Mouse (Mus musculus): ENCODE data around the gene Gm44502.

DNA sequence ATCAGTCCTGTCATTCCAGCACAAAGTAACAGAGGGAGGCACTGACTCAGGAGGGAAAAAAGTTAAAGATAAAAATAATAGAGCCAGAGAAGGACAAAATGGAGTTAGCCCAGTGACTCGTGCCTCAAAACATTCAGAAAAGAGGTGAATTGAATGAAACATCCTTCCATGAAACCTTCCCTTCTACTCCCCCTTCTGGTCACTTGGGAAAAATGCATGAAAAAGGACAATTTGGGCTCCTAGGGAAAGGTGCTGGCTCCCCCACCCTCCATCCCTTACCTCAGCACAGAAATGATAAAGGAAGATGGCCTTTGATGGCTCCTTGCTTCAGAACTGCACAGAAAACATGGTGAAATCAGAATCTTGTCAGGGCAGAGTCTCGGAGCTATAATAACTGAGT, 39.1 kb upstream of the Gm44502 start:
- TF ChIP-seq EP300 (IDR thresholded peaks at IDR 0.05; ENCODE audit: low read depth in 1 of 2, low read length in 2 of 2) (no peak), ZKSCAN1 (IDR thresholded peaks at IDR 0.05; ENCODE audit: low read depth, low read length) (no peak), ZMIZ1 (IDR thresholded peaks at IDR 0.05; ENCODE audit: low read depth, low read length) (no peak), CTCF (IDR thresholded peaks at IDR 0.05 in 2 of 3, conservative IDR thresholded peaks at IDR 0.05 in 1 of 3; ENCODE audit: control insufficient read depth in 1 of 3, insufficient read depth in 1 of 3, low read depth in 2 of 3, low read length in 3 of 3, poor library complexity in 1 of 3, severe bottlenecking in 1 of 3) (peak in 2 of 3 experiments; percentile 66 to 77; a peak in 4 of 6 replicates)
